Mouse (Mus musculus) cerebellum, adult 2 months (tissue): Measurements from ENCODE around the gene Cryz. TPM values are rescaled to one million over a fixed set of nuclear protein-coding genes. Genes with fewer than 3 reads are reported as not detected.
A peak's percentile ranks its signal among the peaks of the same experiment; 100 is the strongest.

Source experiments
- DNase-seq, 2 experiments: peaks; one replicate each; pipeline ENCODE4 v3.0.0; 2021
- H3K27ac ChIP-seq: fragments of 200-500 bp; 2 replicates; pipeline ENCODE4 v1.5.1; 2012; ENCODE audit warnings: low read length, control low read depth, inconsistent platforms; ENCODE audit not compliant: insufficient read depth
- H3K27me3 ChIP-seq: fragments of 200-500 bp; 2 replicates; pipeline ENCODE4 v1.6.1; 2012; ENCODE audit warnings: inconsistent platforms, mild to moderate bottlenecking, low read length, moderate library complexity; ENCODE audit not compliant: control insufficient read depth, insufficient read depth
- H3K4me1 ChIP-seq: fragments of 200-500 bp; 2 replicates; pipeline ENCODE4 v1.6.1; 2011; ENCODE audit warnings: low read length; ENCODE audit not compliant: control insufficient read depth, insufficient read depth
- H3K4me3 ChIP-seq: fragments of 200-500 bp; replicated peaks from 2 replicates; pipeline ENCODE3; 2011; ENCODE audit warnings: mild to moderate bottlenecking, low read depth, low read length, control low read depth; ENCODE audit not compliant: insufficient read depth
- CTCF ChIP-seq: fragments of 200-500 bp; IDR thresholded peaks from 2 replicates; pipeline ENCODE4 v1.5.1; 2011; ENCODE audit warnings: low read depth, mild to moderate bottlenecking, control low read depth, low read length, moderate library complexity, borderline replicate concordance; ENCODE audit not compliant: insufficient read depth
- POLR2A ChIP-seq: fragments of 200-500 bp; IDR thresholded peaks from 2 replicates; pipeline ENCODE4 v1.6.1; 2011; ENCODE audit warnings: low read length, control low read depth, borderline replicate concordance; ENCODE audit not compliant: insufficient read depth
- WGBS: fragments of 180-500 bp; shearing (Covaris S2); methylation state at CpG from one replicate; pipeline ENCODE4 v1.1.7; 2018; 5-methylcytosine and 5-hydroxymethylcytosine counted together
- polyA plus RNA-seq: library from polyadenylated mRNA; depleted of rRNA; stranded (reverse); fragments of >200 nt; gene quantifications from 2 replicates; pipeline ENCODE4 v1.2.3, GENCODE M21; 2012; rRNA removed

Gene Cryz
- 12.9 and 17.1 TPM in 2 replicates for polyA plus RNA-seq

GRCm38 (mm10) chr3:154596488-154596933 lies at the start of gene Cryz:
TSS of gene Cryz (plus strand) at chr3:154596711.
- H3K27me3 ChIP-seq, result no peaks in the 10 kb centered on the region
- peak; percentile 51; the same call in 1 of the 2 replicates for TF ChIP-seq POLR2A
- TF ChIP-seq CTCF, result peak; percentile 79
- under 1% methylated on average over 25 of the region's 25 CpGs for WGBS
- H3K4me1 ChIP-seq, result no peaks in the 10 kb centered on the region
- peak; percentile 89 to 95 for DNase-seq
- peak within 1 kb of the TSS; percentile 89 for H3K4me3 ChIP-seq
- H3K27ac ChIP-seq, result peak within 1 kb of the TSS; percentile 95

- no peak overlapping the region for H3K4me3 ChIP-seq
- no peak overlapping the region for H3K27ac ChIP-seq
- H3K27me3 ChIP-seq, result no peaks in the 10 kb centered on the region
- DNase-seq, result no peak
- 16% methylated on average over 20 of the region's 20 CpGs for WGBS
- TF ChIP-seq POLR2A (no peak), CTCF (no peak)
- H3K4me1 ChIP-seq, result no peaks in the 10 kb centered on the region
Measured at GRCm38 (mm10) chr3:154547549-154548426, 48.7 kb upstream of the Cryz start.

GRCm38 (mm10) chr3:154548868-154549301 lies 47.6 kb upstream of the Cryz start:
- Histone ChIP-seq H3K4me1 (no peaks in the 10 kb centered on the region), H3K27me3 (no peaks in the 10 kb centered on the region), H3K4me3 (no peak overlapping the region), H3K27ac (no peak overlapping the region)
- WGBS, result 67% methylated on average over 8 of the region's 8 CpGs
- no peak for TF ChIP-seq POLR2A
- no peak for TF ChIP-seq CTCF
- no peak for DNase-seq

- no peak overlapping the region for H3K27ac ChIP-seq
- H3K4me1 ChIP-seq, result no peaks in the 10 kb centered on the region
- no peak overlapping the region for H3K4me3 ChIP-seq
- WGBS, result 34% methylated on average over 17 of the region's 17 CpGs
- TF ChIP-seq POLR2A, result no peak
- TF ChIP-seq CTCF, result no peak
- DNase-seq, result no peak
- no peaks in the 10 kb centered on the region for H3K27me3 ChIP-seq
Measured at GRCm38 (mm10) chr3:154550326-154551034, 46.0 kb upstream of the Cryz start.

- no peak for TF ChIP-seq POLR2A
- no peak for TF ChIP-seq CTCF
- H3K27me3 ChIP-seq, result no peaks in the 10 kb centered on the region
- 21% methylated on average over 5 of the region's 5 CpGs for WGBS
Measured at GRCm38 (mm10) chr3:154551035-154551411, 45.5 kb upstream of the Cryz start.

GRCm38 (mm10) chr3:154562192-154562591 lies 34.3 kb upstream of the Cryz start:
- Histone ChIP-seq H3K4me3 (no peak overlapping the region), H3K27ac (no peak overlapping the region), H3K4me1 (no peaks in the 10 kb centered on the region), H3K27me3 (no peaks in the 10 kb centered on the region)
- 94% methylated on average over 3 of the region's 3 CpGs for WGBS
- TF ChIP-seq CTCF (no peak), POLR2A (no peak)
- DNase-seq, result no peak

More at GRCm38 (mm10) chr3:154551035-154551411, 45.5 kb upstream of the Cryz start:
- Histone ChIP-seq H3K4me1 (no peaks in the 10 kb centered on the region), H3K4me3 (no peak overlapping the region), H3K27ac (no peak overlapping the region)
- DNase-seq, result no peak

- TF ChIP-seq POLR2A (no peak), CTCF (no peak)
Measured at GRCm38 (mm10) chr3:154565437-154565836, 31.1 kb upstream of the Cryz start.

More at GRCm38 (mm10) chr3:154565437-154565836, 31.1 kb upstream of the Cryz start:
- DNase-seq, result no peak
- no peaks in the 10 kb centered on the region; the same call in 1 of the 2 replicates for H3K27me3 ChIP-seq
- H3K4me3 ChIP-seq, result no peak overlapping the region
- WGBS, result 73% methylated on average over 3 of the region's 3 CpGs
- no peak overlapping the region for H3K27ac ChIP-seq
- no peaks in the 10 kb centered on the region for H3K4me1 ChIP-seq
